Mouse (Mus musculus): ENCODE results near the gene Tpm1.

DNA sequence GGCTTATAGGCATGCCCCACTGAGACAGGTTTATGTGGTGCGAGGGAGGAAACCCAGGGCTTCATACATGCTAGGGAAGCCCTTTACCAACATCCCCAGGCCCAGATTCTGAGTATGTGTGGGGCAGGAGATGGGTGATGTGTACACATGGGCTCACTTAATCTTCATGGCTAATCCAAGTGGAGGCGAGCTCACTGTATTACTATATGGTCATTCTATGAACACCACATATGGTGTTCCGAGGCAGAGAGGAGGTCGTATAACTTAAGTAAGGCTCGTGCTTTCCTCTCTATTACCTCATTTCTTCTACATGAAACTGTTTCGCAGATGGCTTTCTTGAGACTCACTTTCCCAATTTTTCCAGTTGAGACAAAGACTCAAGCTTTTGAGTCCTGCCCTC lies 17.4 kb upstream of the Tpm1 start:
- TF ChIP-seq CTCF (IDR thresholded peaks at IDR 0.05; ENCODE audit: low read depth, low read length) (no peak), POLR2A (IDR thresholded peaks at IDR 0.05; ENCODE audit: insufficient read depth, low read length) (no peak), EP300 (IDR thresholded peaks at IDR 0.05; ENCODE audit: insufficient read depth, low read depth, low read length) (no peak)

Measured in ES-Bruce4 (cell line).